Mouse (Mus musculus): ENCODE measurements at regions not wholly inside any gene's neighbourhood (a gene's known extent, or its start where the extent isn't known, plus 50 kb on each side); places are given as distances from the start of the nearest gene placed in this dataset.
A peak's percentile ranks its signal among the peaks of the same experiment; 100 is the strongest.
"Not testable (repeated sequence)": the region's sequence is repeated elsewhere in the genome, so short reads cannot be mapped to it uniquely, and the experiment has no call there.

- DNase-seq (ENCODE audit: low spot score in 2 of 2) = not testable (repeated sequence)
These were observed 194.2 kb upstream of the Spin1 start for GRCm38 (mm10) chr13:50906431-50906830.

DNA sequence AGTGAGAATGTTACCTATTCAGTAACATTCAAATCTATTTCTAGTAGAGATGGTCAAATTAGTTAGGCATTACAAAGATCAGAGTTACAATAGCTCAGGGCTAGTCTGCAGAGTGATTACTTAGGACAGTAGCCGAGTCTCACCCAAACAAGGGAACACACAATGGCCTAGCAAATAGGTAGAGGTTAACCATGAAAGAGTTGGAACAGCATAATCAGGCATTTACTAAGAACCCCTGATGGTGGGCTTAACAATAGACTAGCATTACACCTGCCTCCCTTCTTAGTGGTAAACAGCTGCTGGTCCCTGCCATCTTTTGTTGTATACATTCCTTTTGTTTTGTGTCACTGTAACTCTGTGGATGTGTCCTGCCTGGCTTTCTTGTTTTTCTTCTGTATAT lies 193.8 kb upstream of the Spin1 start:
- DNase-seq (ENCODE audit: low spot score in 2 of 2) = no peak

- DNase-seq (ENCODE audit: low spot score in 2 of 2) = not testable (repeated sequence)
These were observed 187.9 kb upstream of the Spin1 start for GRCm38 (mm10) chr13:50912776-50913175.

DNA sequence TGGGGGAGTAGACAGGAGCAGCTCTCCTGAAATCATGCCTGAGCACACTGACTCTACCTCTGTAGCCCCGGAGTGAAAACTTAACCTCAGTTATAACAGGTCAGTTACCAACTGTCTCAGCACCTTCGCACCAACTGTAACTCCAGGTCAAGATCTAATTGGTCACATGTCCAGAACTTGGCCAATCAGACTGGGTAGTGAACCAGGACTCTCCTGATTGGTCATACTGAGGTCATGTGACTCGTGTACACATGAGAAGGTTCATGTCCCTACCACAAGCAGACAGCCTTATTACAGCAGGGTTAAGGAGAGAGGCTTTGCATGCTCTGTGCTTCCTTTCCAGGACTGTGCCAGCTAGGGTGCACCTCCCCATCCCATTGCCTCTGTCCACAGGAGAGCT lies 166.7 kb upstream of the Spin1 start:
- not testable (repeated sequence) for DNase-seq (ENCODE audit: low spot score in 2 of 2)

- no peak for DNase-seq (ENCODE audit: low spot score in 2 of 2)
These were observed 158.1 kb upstream of the Spin1 start for GRCm38 (mm10) chr13:50942561-50942960.

DNA sequence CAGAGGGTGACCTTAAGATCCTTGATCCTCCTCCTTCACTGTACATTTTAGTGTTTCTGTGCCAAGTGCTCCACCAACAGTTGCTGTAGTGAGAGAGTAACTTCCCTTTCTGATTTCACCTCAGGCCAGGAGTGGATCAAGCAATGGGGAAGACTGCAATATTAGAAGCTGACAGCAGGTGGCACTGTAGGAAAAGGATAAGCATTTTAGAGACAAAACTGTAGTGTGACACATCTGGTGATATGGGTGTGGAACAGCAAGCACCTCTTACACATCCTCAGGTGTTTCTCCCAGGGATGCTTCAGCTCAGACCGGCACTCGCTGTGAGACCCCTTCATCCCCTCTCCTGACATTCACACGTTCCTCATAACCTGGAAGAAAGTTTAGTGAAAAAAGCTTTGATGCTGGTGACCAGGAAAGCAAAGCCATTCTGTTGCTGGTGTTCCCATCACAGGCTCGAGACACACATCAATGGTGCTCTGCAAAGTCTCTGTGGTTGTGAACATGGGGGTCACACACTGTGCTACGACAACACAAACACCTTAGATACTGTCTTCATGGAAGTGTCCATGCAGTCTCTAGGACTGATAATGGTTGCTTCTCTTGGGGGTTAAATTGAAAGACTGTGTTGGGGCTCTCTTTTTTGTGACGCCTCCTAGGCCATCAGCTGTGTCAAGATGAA lies 151.0 kb upstream of the Spin1 start:
- DNase-seq (ENCODE audit: low spot score in 2 of 2) = peak; percentile 69 to 71

DNA sequence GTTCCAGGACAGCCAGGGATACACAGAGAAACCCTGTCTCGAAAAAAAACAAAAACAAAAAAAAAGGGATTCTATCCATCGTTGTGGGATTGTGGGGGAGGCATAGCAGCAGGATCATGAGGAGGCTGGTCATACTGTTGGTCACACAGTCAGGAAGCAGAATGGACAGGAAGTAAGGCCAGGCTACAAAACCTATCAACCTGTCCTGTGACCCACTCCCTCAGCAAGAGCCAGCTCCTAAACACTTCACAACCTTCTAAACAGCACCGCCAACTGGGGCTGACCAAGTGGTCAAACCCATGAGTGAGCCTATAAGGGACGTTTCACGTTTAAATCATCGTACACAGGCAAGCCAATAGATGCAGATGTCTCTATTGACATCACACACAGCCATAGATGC lies 146.0 kb upstream of the Spin1 start:
- no peak for DNase-seq (ENCODE audit: low spot score in 2 of 2)

- no peak for DNase-seq (ENCODE audit: low spot score in 2 of 2)
These were observed 142.4 kb upstream of the Spin1 start for GRCm38 (mm10) chr13:50958051-50958883.

GRCm38 (mm10) chr13:50960909-50961308 lies 139.8 kb upstream of the Spin1 start:
- no peak for DNase-seq (ENCODE audit: low spot score in 2 of 2)

DNA sequence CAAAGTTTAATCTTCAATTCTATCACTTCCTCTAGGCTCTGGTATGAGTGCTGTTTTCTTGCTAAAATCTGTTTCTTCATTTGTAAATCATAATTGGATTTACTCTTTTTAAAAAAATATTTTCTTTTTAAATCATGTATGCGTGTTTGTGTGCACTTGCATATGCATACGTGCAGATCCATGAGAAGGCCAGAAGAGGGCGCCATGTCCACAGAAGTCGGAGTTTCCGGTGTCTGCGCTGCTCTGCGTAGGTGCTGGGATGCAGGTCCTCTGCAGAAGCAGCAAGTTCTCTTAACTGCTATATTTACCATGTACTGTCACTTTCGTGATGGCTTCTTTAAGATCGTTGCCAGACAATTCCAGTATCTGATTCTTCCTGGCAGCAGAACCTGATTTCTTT lies 136.6 kb upstream of the Spin1 start:
- DNase-seq (ENCODE audit: low spot score in 2 of 2) = no peak

- not testable (repeated sequence) for DNase-seq (ENCODE audit: low spot score in 2 of 2)
These were observed 135.6 kb upstream of the Spin1 start for GRCm38 (mm10) chr13:50965041-50965440.

- DNase-seq (ENCODE audit: low spot score in 2 of 2) = no peak
These were observed 135.0 kb upstream of the Spin1 start for GRCm38 (mm10) chr13:50965678-50966077.

DNA sequence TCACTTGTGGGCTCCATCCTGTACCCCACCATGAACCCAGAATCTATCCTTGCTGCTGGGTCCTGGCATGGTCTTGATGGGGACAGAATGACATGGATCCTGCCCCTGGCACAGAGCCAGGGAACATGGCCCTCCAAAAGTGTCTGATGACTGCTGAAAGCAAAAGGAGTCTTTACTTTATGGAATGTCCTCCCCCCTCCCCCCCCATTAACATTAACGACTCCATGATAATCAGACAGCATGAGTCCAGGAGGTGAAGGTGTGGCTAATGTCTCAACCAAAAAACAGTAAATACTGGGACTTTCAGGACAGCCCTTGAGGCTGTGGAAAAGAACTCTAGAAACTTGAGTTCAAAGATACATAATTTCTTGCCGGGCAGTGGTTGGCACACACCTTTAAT lies 133.9 kb upstream of the Spin1 start:
- DNase-seq (ENCODE audit: low spot score in 2 of 2) = no peak

GRCm38 (mm10) chr13:50973379-50973778 lies 127.3 kb upstream of the Spin1 start:
- DNase-seq (ENCODE audit: low spot score in 2 of 2) = no peak

- DNase-seq (ENCODE audit: low spot score in 2 of 2) = no peak
These were observed 125.3 kb upstream of the Spin1 start for GRCm38 (mm10) chr13:50975306-50975920.

GRCm38 (mm10) chr13:50982005-50982404 lies 118.7 kb upstream of the Spin1 start:
- DNase-seq (ENCODE audit: low spot score in 2 of 2) = no peak

GRCm38 (mm10) chr13:50982990-50983389 lies 117.7 kb upstream of the Spin1 start:
- no peak for DNase-seq (ENCODE audit: low spot score in 2 of 2)

DNA sequence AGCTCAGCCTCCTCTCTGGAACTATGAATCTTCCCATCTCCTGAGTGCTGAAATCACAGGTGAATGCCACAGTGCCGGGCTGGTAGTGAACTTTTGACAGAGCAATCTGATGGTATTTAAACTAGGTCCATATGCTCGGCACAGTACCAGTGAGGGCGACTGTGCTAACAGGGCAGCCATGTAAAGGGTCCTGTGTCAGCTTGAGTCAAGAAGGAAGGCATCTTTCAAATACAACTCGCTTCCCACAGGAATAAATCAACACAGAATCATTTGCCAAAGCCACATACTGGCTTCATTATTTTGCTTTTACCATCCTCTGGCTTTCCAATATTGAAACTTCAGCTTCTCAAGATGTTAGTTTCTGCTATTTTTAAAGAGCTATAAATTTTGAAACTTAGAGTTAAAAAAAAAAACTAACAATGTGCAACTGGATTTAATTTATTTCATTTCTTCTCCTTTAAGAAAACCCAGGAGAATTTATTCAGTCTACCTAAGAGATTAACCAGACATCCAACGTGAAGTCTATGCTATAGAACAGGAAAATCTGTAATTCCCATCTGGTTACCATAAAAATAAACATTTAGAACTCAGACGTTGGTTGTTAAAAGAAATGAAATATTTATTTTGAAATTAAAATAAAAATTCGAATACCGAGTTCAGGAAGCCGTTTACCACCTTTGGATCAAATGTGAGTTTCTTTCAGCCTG lies 108.8 kb upstream of the Spin1 start:
- DNase-seq (ENCODE audit: low spot score in 2 of 2) = no peak

DNA sequence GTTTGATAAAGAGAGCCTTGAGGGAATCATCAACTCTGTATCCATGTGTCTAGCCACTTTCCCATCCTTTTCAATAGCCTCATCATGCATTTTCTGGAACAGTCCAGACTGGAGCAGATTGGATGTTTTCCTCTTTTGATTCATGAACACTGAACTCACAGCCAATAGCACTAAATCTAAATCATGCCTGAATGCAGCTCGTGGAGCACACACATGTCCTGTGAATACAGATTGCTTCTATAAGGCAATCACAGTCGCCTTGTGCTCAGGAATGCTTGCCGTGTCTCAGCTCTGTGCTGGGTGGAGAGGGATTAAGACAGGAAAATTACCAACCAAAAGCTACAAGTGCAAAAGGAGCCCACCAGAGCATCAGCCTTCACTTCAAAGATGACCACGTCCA lies 100.9 kb upstream of the Spin1 start:
- no peak for DNase-seq (ENCODE audit: low spot score in 2 of 2)

- no peak for DNase-seq (ENCODE audit: low spot score in 2 of 2)
These were observed 95.9 kb upstream of the Spin1 start for GRCm38 (mm10) chr13:51004827-51005226.

- no peak for DNase-seq (ENCODE audit: low spot score in 2 of 2)
These were observed 89.9 kb upstream of the Spin1 start for GRCm38 (mm10) chr13:51010736-51011135.

GRCm38 (mm10) chr13:51016209-51016608 lies 84.5 kb upstream of the Spin1 start:
- DNase-seq (ENCODE audit: low spot score in 2 of 2) = no peak
